Mouse (Mus musculus) large intestine, adult 2 months (tissue): ENCODE data around the gene Tbc1d5. TPM values are rescaled to one million over a fixed set of nuclear protein-coding genes. Genes with fewer than 3 reads are reported as not detected.

Source experiments
- DNase-seq: peaks from one replicate; pipeline ENCODE4 v3.0.0-alpha.2; 2012; ENCODE audit warnings: low read depth, low spot score
- WGBS: fragments of 180-500 bp; shearing (Covaris S2); methylation state at CpG from one replicate; pipeline ENCODE4 v1.1.7; 2018; 5-methylcytosine and 5-hydroxymethylcytosine counted together
- polyA plus RNA-seq: library from polyadenylated mRNA; depleted of rRNA; stranded (reverse); fragments of >200 nt; gene quantifications from 2 replicates; pipeline ENCODE4 v1.2.3, GENCODE M21; 2012

The Tbc1d5 gene
- polyA plus RNA-seq, 1 experiment = 5.7 TPM

DNA sequence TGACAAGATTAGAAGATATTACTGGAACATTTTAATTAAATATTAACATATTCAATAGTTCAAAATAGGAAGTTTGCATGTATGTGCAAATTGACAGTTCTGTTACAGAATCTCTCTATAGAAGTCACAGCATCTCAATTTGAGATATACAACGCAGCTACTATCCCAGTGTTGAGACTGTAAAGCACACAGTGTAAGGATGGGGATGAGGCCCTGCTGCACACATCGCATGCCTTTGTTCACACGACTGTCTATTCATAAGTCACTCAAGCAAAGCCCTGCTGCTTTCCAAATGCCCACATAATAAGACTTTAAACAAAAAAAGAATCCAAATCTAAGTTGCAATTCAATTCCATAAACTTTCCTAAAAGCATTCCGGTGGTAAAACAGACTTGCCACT is 37.1 kb downstream of the Tbc1d5 start:
- WGBS = 86% methylated on average over 4 of the region's 4 CpGs
- DNase-seq = no peak

GRCm38 (mm10) chr17:51111194-51111593 is 68.0 kb downstream of the Tbc1d5 start:
- peak; percentile 4 for DNase-seq

DNA sequence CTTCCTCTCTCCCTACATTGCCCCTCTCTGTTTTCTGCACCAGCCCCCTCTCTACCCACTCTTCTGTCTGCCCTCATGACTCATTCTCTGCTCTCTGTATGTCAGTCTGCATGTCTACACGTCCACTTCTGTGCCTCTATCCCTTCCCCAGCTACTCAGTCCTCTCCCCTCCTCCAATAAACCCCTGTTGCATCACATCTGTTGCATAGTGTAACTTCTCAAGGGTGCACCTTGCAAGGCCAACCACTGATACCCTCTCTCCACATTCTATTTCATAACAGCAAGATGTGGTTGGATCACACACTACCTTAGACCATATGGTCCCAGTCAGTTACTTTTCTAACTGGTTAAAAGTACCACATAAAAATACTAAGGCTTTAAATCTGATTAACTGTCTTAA is 74.9 kb downstream of the Tbc1d5 start:
- 70% methylated on average over 1 of the region's 1 CpGs for WGBS
- DNase-seq = no peak

More at GRCm38 (mm10) chr17:51111194-51111593, 68.0 kb downstream of the Tbc1d5 start:
- WGBS = 61% methylated on average over 2 of the region's 2 CpGs

DNA sequence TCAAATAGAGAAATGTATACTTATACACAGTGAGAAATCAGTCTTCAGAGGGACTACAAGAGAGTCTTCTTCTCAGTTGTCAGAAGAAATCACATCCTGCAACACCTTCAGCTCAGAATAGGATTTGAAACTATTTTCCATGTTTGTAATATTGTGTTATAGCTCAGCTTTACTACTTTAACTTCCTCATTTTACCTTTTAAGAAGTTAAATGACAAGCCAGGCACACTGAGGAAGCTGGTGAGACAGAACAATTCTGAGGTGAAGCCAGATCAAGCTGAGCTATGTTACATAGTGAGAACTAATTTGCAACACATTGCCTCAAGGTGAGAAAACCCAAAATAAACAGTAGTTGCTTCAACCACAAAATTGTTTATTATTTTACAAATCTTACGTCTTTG is 135.3 kb downstream of the Tbc1d5 start:
- WGBS = 67% methylated on average over 1 of the region's 1 CpGs
- DNase-seq = no peak

DNA sequence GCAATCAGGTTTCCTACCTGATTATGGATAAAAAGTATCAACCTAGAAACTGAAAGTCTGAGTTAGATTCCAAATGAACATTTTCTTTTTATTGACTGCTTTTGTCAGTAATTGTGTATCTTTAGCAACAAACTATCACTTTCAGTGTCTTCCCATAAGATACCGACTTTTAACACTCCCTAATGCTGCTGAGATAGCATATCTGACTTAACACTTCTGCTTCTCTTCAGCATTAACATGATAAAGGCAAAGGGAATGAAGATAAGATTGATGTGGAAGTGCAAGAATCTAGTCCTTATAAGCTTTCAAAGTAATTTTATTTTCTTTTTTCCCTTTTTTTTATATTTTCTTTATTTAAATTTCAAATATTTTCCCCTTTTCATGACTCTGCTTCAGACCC is 138.3 kb downstream of the Tbc1d5 start:
- no peak for DNase-seq
- WGBS = 50% methylated on average over 1 of the region's 1 CpGs

GRCm38 (mm10) chr17:51023227-51023626 is 155.9 kb downstream of the Tbc1d5 start:
- DNase-seq = no peak
- 91% methylated on average over 5 of the region's 5 CpGs for WGBS

DNA sequence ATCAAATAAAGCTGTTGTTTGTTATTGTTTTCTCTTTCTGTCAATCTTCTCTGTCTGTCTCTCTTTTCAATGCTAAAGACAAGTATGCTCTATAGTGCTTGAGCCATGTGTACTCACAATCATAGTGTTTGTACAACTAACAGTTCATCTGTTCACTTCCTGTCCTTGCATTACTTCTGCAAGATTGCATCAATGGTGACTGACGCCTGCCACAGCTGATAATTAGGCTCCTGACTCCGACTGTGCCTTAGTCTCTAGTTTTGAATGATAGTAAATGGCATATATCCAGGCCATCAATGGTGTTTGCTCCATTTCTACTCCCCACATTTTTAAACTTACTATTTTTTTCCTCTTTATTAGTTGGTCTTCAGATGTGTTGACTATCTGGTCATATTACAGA is 162.8 kb downstream of the Tbc1d5 start:
- 76% methylated on average over 2 of the region's 2 CpGs for WGBS
- DNase-seq = no peak

DNA sequence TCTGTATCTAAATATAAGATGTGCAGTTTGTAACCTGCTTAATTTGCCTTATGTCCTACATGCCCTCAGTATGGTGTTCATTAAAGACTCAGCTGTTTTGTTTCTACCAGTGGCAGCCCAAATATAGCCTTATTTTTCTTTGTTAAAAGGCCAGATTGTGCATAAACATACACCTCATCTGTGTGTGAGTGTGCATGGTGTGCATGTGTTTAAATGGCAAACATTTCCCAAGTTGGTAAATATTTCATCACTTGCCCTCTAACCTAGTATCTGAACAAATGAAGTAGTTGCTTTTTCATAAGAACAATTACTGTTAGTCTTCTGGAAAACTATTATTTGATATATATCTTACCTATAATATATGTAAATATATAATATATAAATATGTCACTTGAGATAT is 165.2 kb downstream of the Tbc1d5 start:
- no peak for DNase-seq

- no peak for DNase-seq
Observed at GRCm38 (mm10) chr17:51003179-51003578, 176.0 kb downstream of the Tbc1d5 start.

DNA sequence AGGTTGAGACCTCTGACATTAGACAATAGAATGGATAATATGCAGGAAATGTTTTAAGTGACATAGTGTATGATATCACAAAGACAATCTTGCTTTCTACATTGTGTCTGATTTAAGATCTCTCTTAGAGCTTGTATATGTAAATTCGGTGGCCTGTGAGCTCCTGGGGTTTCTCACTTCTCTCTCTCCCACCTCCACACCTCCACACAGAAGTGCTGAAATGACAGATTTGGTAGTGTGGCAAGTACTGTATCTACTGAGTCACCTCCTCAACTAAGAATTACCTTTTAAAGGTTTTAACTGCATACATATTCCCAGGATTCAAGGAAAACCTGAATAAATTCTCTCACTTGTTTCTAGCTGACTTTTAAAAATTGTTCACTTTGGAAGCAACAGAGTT is 180.9 kb downstream of the Tbc1d5 start:
- 54% methylated on average over 1 of the region's 1 CpGs for WGBS
- no peak for DNase-seq

GRCm38 (mm10) chr17:50993294-50993993 is 185.7 kb downstream of the Tbc1d5 start:
- WGBS = 62% methylated on average over 3 of the region's 3 CpGs
- peak; percentile 7 for DNase-seq

DNA sequence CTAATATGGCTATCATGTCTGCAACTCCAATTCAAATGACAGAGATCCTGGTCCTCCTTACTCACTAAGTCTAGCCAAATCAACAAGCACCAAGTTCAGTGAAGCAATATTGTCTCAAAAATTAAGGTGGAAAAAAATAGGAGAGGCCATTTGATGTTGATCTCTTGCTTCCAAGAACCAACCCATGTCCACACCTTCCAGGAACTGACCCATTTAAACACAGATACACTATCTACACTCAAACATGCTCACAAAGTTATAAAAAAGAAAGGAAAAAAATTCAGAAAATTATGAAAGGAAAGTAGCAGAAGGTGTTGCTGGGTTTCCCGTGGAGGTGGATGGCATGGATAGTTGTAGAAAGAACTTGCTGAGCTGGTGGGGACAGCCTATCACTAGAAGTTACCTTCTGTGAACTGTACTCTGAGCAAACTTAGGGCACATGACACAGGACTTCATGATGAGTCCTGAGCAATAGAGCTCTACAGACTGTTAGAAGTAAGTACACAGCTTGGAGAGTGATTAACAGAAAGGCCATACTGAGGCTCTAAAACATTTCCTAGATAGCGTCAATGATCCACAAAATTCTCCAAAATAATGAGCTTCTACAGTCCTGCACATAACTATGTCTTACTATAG is 188.3 kb downstream of the Tbc1d5 start:
- WGBS = 93% methylated on average over 2 of the region's 2 CpGs
- DNase-seq = no peak

- 54% methylated on average over 3 of the region's 3 CpGs for WGBS
- DNase-seq = no peak
Observed at GRCm38 (mm10) chr17:50987935-50988334, 191.2 kb downstream of the Tbc1d5 start.

GRCm38 (mm10) chr17:50981933-50982332 is 197.2 kb downstream of the Tbc1d5 start:
- 88% methylated on average over 5 of the region's 5 CpGs for WGBS
- no peak for DNase-seq

- no peak for DNase-seq
Observed at GRCm38 (mm10) chr17:50972142-50972541, 207.0 kb downstream of the Tbc1d5 start.

DNA sequence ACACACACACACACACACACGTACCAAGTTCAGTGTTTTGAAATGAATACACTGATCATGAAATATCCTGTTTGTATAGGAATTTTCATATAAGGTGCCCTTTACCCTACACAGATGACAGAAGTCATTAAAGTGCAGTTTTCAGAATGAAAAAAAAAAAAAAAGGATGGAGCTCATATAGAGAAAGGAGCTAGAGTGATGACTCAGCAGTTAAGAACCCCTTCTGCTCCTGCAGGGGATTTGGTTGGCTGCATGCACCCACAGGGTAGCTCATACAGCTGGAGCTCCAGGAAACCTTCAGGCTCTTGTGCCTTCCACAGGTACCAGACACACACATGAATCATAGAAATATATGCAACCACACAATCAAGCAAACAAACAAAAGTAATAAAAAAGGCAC is 213.0 kb downstream of the Tbc1d5 start:
- 91% methylated on average over 1 of the region's 1 CpGs for WGBS
- DNase-seq = no peak

More at GRCm38 (mm10) chr17:50972142-50972541, 207.0 kb downstream of the Tbc1d5 start:
- 32% methylated on average over 1 of the region's 1 CpGs for WGBS

GRCm38 (mm10) chr17:50954313-50954712 is 224.8 kb downstream of the Tbc1d5 start:
- WGBS = 89% methylated on average over 9 of the region's 9 CpGs
- no peak for DNase-seq

- WGBS = 91% methylated on average over 2 of the region's 2 CpGs
- DNase-seq = no peak
Observed at GRCm38 (mm10) chr17:50922308-50922707, 256.8 kb downstream of the Tbc1d5 start.

DNA sequence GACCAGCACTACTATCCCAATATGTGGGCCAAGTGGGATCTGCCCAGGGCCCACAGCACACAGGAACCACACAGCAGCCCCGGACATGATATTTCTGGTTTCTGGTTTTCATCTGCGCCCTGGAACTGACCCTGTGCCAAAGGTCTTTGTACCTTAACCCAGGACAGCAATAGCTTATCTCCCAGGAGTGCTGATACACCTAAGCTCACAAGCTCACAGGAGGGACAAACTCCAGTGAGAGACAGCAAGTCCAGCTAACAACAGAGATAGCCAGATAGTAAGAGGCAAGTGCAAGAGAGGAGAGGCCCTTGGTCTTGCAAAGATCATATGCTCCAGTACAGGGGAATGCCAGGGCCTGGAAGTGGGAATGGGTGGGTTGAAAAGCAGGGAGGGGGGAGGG is 263.9 kb downstream of the Tbc1d5 start:
- 95% methylated on average over 2 of the region's 2 CpGs for WGBS
- DNase-seq = no peak

GRCm38 (mm10) chr17:50908568-50909335 is 270.4 kb downstream of the Tbc1d5 start:
- DNase-seq = no peak
- 73% methylated on average over 6 of the region's 6 CpGs for WGBS

DNA sequence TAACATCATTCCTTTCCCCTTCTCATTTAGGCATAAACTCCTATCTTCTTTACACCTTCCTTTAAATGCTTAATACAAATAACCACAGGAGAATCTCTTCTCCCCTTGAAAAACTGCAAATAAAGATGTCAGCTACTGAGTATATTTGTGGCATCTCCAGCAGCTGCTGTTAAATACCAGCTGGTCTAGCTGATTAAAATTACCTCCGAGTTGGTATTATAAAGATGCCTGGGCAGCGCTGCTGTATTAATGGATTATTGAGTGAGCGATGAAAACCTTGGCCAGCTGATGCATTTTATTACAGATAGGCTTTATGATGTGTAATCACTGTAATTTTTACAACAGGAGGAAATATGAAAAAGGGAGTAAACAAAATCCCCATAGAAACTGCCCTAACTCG is 271.0 kb downstream of the Tbc1d5 start:
- 42% methylated on average over 4 of the region's 4 CpGs for whole genome bisulfite sequencing
- DNase-seq = no peak
